Mouse (Mus musculus) hindbrain, embryonic 15.5 days (tissue): ENCODE results near the gene Zfp652. TPM values are rescaled to one million over a fixed set of nuclear protein-coding genes. Genes with fewer than 3 reads are reported as not detected.
A peak's percentile ranks its signal among the peaks of the same experiment; 100 is the strongest.

Source experiments
- ATAC-seq: fragments of 200-750 bp; cut with Nextera tagmentation; 2 replicates; pipeline ENCODE4 v1.8.0; 2017; ENCODE audit warnings: low read depth, moderate number of reproducible peaks, moderate TSS enrichment; ENCODE audit not compliant: low FRiP score
- H3K27ac ChIP-seq: fragments of 300-500 bp; sonication (generic); replicated peaks from 2 replicates; pipeline ENCODE4 v1.5.1; 2015; ENCODE audit warnings: mild to moderate bottlenecking, inconsistent platforms
- H3K27me3 ChIP-seq: fragments of 300-500 bp; sonication (generic); 2 replicates; pipeline ENCODE4 v1.6.1; 2015; ENCODE audit warnings: control low read depth, inconsistent platforms
- H3K36me3 ChIP-seq: fragments of 300-500 bp; sonication (generic); 2 replicates; pipeline ENCODE4 v1.6.1; 2015; ENCODE audit warnings: control low read depth, inconsistent platforms
- H3K4me1 ChIP-seq: fragments of 300-500 bp; sonication (generic); replicated peaks from 2 replicates; pipeline ENCODE4 v1.6.1; 2015; ENCODE audit warnings: control low read depth, inconsistent platforms
- H3K4me2 ChIP-seq: fragments of 300-500 bp; sonication (generic); 2 replicates; pipeline ENCODE4 v1.6.1; 2015; ENCODE audit warnings: moderate library complexity, mild to moderate bottlenecking, inconsistent platforms
- H3K4me3 ChIP-seq: fragments of 300-500 bp; sonication (generic); 2 replicates; pipeline ENCODE4 v1.5.1; 2015; ENCODE audit warnings: mild to moderate bottlenecking, inconsistent platforms
- H3K9ac ChIP-seq: fragments of 300-500 bp; sonication (generic); 2 replicates; pipeline ENCODE4 v1.6.1; 2015; ENCODE audit warnings: inconsistent platforms
- H3K9me3 ChIP-seq: fragments of 300-500 bp; sonication (generic); 2 replicates; pipeline ENCODE4 v1.6.1; 2016; ENCODE audit warnings: control low read depth, inconsistent platforms
- WGBS: fragments of 180-500 bp; shearing (Covaris S2); methylation state at CpG from one replicate; pipeline ENCODE4 v1.1.7; 2015; 5-methylcytosine and 5-hydroxymethylcytosine counted together
- polyA plus RNA-seq: library from polyadenylated mRNA; unstranded; fragments of >200 nt; fragmentation: Nextera tagmentation; extraction: Ambion mirVana; gene quantifications from 2 replicates; pipeline ENCODE4 v1.2.1, GENCODE M21; 2015

The Zfp652 gene
- polyA plus RNA-seq, 1 experiment from 2014 or later, result 26.1 TPM

DNA sequence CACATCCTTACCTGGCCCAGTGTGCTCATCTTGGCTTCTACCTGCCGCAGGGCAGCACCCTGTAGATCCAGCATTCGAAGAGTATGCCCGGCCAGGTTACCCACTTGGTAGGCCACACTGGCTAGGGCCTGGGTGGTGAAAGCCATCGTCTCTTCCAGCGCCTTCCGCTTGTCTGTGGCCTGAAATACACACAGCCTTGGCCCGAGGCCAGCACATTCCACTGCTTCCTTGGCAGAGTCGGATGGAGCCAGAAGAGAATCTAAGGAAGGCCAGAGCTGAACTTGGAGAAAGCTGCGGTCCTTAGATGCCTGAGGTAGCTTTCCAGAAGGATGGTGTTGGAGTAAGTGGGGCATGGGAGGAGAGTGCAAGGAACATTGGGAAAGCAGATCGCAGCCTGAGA is 124.6 kb downstream of the Zfp652 start, which contains the start of gene Gngt2:
Gene Gngt2 (plus strand): TSS at position 158 of the 400 bp plus-strand sequence.
- no peak within 1 kb of the TSS for H3K4me2 ChIP-seq
- peaks cover 44% of the 10 kb centered on the region for H3K27me3 ChIP-seq
- peaks cover 11% of the 10 kb centered on the region for H3K4me1 ChIP-seq
- H3K4me3 ChIP-seq, result no peak within 1 kb of the TSS
- no peaks in the 10 kb centered on the region for H3K36me3 ChIP-seq
- no peak within 1 kb of the TSS for H3K9ac ChIP-seq
- H3K27ac ChIP-seq, result no peak within 1 kb of the TSS
- no peak for ATAC-seq
- no peaks in the 10 kb centered on the region for H3K9me3 ChIP-seq
- 63% methylated on average over 10 of the region's 10 CpGs for WGBS

- WGBS, result 77% methylated on average over 4 of the region's 4 CpGs
- Histone ChIP-seq H3K9me3 (no peaks in the 10 kb centered on the region), H3K4me2 (no peak overlapping the region), H3K27me3 (peaks cover 29% of the 10 kb centered on the region), H3K36me3 (no peaks in the 10 kb centered on the region), H3K9ac (no peak overlapping the region), H3K27ac (no peak overlapping the region), H3K4me3 (no peak overlapping the region), H3K4me1 (peaks cover 8% of the 10 kb centered on the region)
- ATAC-seq, result no peak
These were observed 126.1 kb downstream of the Zfp652 start for GRCm38 (mm10) chr11:95838598-95838997.

DNA sequence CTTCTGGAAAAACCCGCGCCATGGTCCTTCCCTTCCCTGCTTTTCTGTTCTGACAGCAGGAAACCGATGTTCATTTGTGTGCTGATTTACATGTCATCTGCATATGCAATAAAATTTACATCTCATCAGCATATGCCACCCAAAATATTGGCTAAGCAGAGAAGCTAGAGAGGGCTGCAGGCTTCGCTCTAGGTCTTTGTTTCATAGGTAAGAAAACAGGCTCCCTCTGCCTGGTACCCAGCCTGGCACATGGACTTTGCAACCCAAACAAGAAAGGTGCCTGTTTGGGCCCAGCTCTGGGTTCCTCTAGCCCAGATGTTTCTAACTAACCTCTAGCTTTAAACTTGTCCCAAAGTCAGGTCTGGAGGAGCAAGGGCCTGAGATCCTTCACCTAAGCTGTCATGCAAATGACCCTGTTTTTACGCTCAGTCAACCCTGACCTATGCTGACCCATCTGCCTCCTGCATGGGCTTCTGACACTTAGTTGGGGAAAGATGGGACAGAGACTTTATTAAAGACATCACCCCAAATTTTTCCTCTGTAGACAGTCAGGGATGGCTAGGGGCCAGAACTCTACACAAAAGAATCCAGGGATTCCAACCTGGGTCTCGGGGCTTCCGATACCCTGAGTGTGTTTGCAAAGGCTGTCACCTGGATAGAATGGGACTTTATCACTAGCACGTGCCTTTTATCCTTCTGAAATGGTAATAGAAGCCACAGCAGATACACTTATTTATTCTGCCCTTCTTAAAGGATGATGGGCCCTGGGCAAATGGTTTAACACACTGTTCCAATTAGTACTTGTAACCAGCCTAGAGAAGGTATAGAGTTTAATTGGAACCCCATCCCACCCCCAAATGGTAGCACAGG is 126.8 kb downstream of the Zfp652 start:
- Histone ChIP-seq H3K9ac (no peak overlapping the region), H3K36me3 (no peaks in the 10 kb centered on the region), H3K4me1 (peaks cover 3% of the 10 kb centered on the region), H3K4me3 (no peak overlapping the region), H3K4me2 (no peak overlapping the region), H3K27me3 (peaks cover 23% of the 10 kb centered on the region), H3K27ac (no peak overlapping the region), H3K9me3 (no peaks in the 10 kb centered on the region)
- WGBS, result 73% methylated on average over 8 of the region's 8 CpGs
- no peak for ATAC-seq

GRCm38 (mm10) chr11:95840694-95841497 is 128.4 kb downstream of the Zfp652 start:
- Histone ChIP-seq H3K36me3 (no peaks in the 10 kb centered on the region), H3K27ac (no peak overlapping the region), H3K4me2 (no peak overlapping the region), H3K9me3 (no peaks in the 10 kb centered on the region), H3K4me1 (no peaks in the 10 kb centered on the region), H3K27me3 (peaks cover 6% of the 10 kb centered on the region), H3K9ac (no peak overlapping the region), H3K4me3 (no peak overlapping the region)
- WGBS, result 78% methylated on average over 5 of the region's 5 CpGs
- ATAC-seq, result no peak

DNA sequence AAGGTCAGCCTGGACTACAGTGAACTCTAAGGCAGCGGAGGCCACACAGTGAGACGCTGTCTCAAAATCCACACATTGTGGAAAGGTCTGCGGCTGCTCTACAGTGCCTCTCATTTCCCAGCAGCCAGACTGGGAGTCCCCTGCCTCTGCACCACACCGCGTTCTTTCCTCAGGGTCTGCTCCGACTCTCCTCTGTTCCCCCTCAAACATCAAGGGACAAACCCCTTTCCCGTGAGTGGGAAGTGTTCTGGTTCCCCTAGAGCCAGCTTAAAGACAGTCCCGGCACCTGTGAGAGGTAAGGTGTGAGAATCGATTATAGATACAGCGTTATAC is 129.0 kb downstream of the Zfp652 start:
- Histone ChIP-seq H3K27ac (no peak overlapping the region), H3K27me3 (peaks cover 2% of the 10 kb centered on the region; the same call in 1 of the 2 replicates), H3K9ac (no peak overlapping the region), H3K4me2 (peak overlapping the region; percentile 23; the same call in 1 of the 2 replicates), H3K9me3 (no peaks in the 10 kb centered on the region), H3K4me3 (no peak overlapping the region), H3K36me3 (no peaks in the 10 kb centered on the region), H3K4me1 (no peaks in the 10 kb centered on the region)
- ATAC-seq, result no peak
- WGBS, result 61% methylated on average over 10 of the region's 10 CpGs

GRCm38 (mm10) chr11:95842074-95842681 is 129.7 kb downstream of the Zfp652 start, which contains the start of gene Abi3:
Abi3 (minus strand) TSS chr11:95842476.
- WGBS, result 11% methylated on average over 11 of the region's 11 CpGs
- H3K9me3 ChIP-seq, result no peaks in the 10 kb centered on the region
- H3K27ac ChIP-seq, result no peak within 1 kb of the TSS
- H3K4me2 ChIP-seq, result peak within 1 kb of the TSS; percentile 23
- no peak for ATAC-seq
- H3K4me1 ChIP-seq, result no peaks in the 10 kb centered on the region
- no peak within 1 kb of the TSS for H3K9ac ChIP-seq
- 0 out of 2 replicates have a peak, but pooled peaks cover 2% of the 10 kb centered on the region for H3K27me3 ChIP-seq
- no peaks in the 10 kb centered on the region for H3K36me3 ChIP-seq
- no peak within 1 kb of the TSS for H3K4me3 ChIP-seq

- ATAC-seq, result no peak
- no peaks in the 10 kb centered on the region for H3K9me3 ChIP-seq
- no peaks in the 10 kb centered on the region for H3K36me3 ChIP-seq
- WGBS, result 83% methylated on average over 5 of the region's 5 CpGs
- H3K4me3 ChIP-seq, result no peak overlapping the region
- H3K4me2 ChIP-seq, result no peak overlapping the region
- H3K27me3 ChIP-seq, result 0 out of 2 replicates have a peak, but pooled peaks cover 2% of the 10 kb centered on the region
- no peaks in the 10 kb centered on the region for H3K4me1 ChIP-seq
- H3K9ac ChIP-seq, result no peak overlapping the region
- H3K27ac ChIP-seq, result no peak overlapping the region
These were observed 130.5 kb downstream of the Zfp652 start for GRCm38 (mm10) chr11:95842953-95843352.

- Histone ChIP-seq H3K9me3 (no peaks in the 10 kb centered on the region), H3K27me3 (0 out of 2 replicates have a peak, but pooled peaks cover under 1% of the 10 kb centered on the region), H3K9ac (no peak overlapping the region), H3K36me3 (no peaks in the 10 kb centered on the region), H3K4me3 (no peak overlapping the region), H3K4me1 (no peaks in the 10 kb centered on the region), H3K27ac (no peak overlapping the region), H3K4me2 (no peak overlapping the region)
- ATAC-seq, result no peak
- WGBS, result 54% methylated on average over 6 of the region's 6 CpGs
These were observed 131.0 kb downstream of the Zfp652 start for GRCm38 (mm10) chr11:95843421-95843950.

- H3K27me3 ChIP-seq, result no peaks in the 10 kb centered on the region; the same call in 1 of the 2 replicates
- no peak overlapping the region for H3K4me2 ChIP-seq
- no peak for ATAC-seq
- no peak overlapping the region for H3K27ac ChIP-seq
- H3K36me3 ChIP-seq, result no peaks in the 10 kb centered on the region
- no peaks in the 10 kb centered on the region for H3K4me1 ChIP-seq
- 74% methylated on average over 3 of the region's 4 CpGs for WGBS
- H3K9ac ChIP-seq, result no peak overlapping the region
- no peak overlapping the region for H3K4me3 ChIP-seq
- H3K9me3 ChIP-seq, result no peaks in the 10 kb centered on the region
These were observed 132.5 kb downstream of the Zfp652 start for GRCm38 (mm10) chr11:95844935-95845334.

- WGBS, result 76% methylated on average over 2 of the region's 2 CpGs
- Histone ChIP-seq H3K4me3 (no peak overlapping the region), H3K27me3 (no peaks in the 10 kb centered on the region; the same call in 1 of the 2 replicates), H3K4me1 (no peaks in the 10 kb centered on the region), H3K9ac (no peak overlapping the region), H3K9me3 (no peaks in the 10 kb centered on the region), H3K27ac (no peak overlapping the region), H3K4me2 (no peak overlapping the region), H3K36me3 (no peaks in the 10 kb centered on the region)
- ATAC-seq, result no peak
These were observed 138.4 kb downstream of the Zfp652 start for GRCm38 (mm10) chr11:95850898-95851297.

DNA sequence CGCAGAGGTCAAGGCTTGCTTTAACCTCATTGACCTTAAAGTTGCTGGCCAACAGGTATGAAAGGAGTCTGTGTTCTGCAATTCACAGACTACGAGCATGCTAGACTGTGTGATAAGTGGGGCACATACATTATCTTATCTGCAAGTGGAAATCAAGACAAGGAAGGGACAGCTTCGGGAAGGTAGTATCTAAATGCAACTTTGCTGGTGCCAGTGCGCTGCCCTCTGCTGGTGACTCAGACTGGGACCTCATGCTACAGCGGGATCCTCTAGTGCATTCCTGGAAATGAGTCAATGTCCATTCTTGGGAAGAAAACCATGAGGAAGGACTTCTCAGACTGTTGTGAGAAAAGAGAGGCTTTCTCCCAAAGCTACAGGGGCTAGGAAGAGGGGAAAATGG is 141.2 kb downstream of the Zfp652 start:
- no peak overlapping the region for H3K4me3 ChIP-seq
- no peak overlapping the region for H3K9ac ChIP-seq
- no peak for ATAC-seq
- no peak overlapping the region for H3K27ac ChIP-seq
- H3K9me3 ChIP-seq, result no peaks in the 10 kb centered on the region
- WGBS, result 57% methylated on average over 5 of the region's 5 CpGs
- H3K27me3 ChIP-seq, result no peaks in the 10 kb centered on the region; the same call in 1 of the 2 replicates
- H3K36me3 ChIP-seq, result no peaks in the 10 kb centered on the region
- no peak overlapping the region for H3K4me2 ChIP-seq
- peaks cover 10% of the 10 kb centered on the region for H3K4me1 ChIP-seq
